Mouse (Mus musculus): ENCODE results near the gene Pola1. TPM values are rescaled to one million over a fixed set of nuclear protein-coding genes. Genes with fewer than 3 reads are reported as not detected.

Pola1 gene
- total RNA-seq, 1 experiment from 2014 or later, result 18.3 TPM

DNA sequence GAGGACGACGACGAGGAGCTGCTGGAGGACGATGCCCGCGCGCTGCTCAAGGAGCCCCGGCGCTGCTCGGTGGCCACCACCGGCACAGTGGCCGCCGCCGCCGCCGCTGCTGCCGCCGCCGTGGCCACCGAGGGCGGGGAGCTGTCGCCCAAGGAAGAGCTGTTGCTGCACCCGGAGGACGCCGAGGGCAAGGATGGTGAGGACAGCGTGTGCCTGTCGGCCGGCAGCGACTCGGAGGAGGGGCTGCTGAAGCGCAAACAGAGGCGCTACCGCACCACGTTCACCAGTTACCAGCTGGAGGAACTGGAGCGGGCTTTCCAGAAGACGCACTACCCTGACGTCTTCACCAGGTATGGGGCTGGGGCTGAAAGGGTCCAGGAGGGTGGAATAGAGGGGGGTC is 342.9 kb downstream of the Pola1 start:
- no peak for DNase-seq

DNA sequence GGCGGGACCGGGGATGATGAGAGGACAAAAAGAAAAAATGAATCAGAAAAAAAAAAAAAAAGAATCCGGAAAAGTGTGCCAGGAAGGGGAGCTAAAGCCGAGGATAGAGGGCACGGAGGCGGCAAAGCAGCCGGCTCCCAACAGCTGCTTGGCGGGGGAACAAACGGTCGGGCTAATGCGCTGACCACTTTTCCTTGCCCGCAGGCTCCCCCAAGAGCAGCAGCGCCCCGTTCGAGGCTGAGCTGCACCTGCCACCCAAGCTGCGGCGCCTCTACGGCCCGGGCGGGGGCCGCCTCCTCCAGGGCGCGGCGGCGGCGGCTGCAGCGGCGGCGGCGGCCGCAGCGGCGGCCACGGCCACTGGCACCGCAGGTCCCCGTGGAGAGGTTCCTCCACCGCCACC is 343.6 kb downstream of the Pola1 start:
- DNase-seq, result no peak

DNA sequence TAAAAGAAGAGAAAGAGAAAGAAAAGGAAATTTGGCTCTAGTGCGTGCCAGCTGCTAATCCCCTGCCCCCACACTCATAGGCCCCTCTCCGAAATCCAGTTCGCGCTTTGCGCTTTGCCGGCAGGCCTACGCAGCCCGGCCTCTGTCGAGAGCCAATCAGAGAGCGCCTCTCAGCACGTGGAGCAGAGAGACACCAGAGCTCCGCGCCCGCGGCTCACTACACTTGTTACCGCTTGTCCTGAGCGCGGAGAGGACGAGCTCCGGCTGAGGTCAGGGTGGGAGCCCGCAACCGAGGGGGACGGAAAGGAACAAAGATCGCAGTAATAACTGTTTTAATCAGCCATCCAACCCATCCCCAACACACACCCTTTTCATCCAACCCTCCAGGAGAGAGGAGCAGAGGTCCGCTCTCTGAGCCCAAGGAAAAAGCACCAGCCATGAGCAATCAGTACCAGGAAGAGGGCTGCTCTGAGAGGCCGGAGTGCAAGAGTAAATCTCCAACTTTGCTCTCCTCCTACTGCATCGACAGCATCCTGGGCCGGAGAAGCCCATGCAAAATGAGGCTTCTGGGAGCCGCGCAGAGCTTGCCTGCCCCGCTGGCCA is 345.6 kb downstream of the Pola1 start, which contains the start of gene Arx:
Gene Arx, plus strand, starts transcription at position 155 of the 603 bp plus-strand sequence.
- peak; percentile 72 for DNase-seq

DNA sequence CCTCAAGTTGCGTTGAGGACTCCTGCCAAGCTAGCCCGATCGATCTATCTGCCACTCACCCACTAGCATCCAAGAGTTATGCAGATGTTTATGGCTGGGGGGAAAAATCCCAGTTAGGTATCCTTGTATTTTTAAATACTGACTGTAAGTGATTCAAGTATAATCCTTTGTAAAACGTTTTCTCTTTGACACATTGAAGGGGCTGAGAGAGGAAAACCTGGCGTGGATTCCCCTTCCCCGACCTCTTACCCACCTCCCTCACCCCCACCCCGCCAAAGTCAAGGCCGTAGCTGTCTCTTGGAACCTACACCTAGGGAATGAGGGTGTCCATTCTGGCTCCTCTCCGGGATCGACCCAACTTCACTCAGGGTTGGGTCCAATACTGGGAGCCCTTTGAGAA is 346.9 kb downstream of the Pola1 start:
- DNase-seq, result no peak

DNA sequence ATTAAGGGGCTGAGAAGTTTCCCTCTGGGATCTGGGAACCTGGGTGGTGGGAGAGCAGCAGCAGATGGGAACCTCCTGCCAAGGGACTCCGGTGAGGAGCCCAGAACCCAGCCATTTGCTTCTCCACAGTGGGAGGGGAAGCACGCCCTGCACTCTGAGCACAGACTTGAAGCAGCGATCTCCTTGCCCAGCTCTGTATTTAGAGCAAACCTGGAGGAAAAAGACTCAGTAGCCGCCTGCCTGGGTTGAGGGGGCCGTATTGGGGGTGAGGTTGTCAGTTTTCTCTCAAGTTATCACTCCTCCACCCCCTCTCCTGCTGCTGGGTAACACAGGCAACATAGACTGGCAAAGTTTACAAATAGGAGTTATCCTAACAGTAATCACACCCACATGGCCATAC is 350.2 kb downstream of the Pola1 start:
- no peak for DNase-seq

DNA sequence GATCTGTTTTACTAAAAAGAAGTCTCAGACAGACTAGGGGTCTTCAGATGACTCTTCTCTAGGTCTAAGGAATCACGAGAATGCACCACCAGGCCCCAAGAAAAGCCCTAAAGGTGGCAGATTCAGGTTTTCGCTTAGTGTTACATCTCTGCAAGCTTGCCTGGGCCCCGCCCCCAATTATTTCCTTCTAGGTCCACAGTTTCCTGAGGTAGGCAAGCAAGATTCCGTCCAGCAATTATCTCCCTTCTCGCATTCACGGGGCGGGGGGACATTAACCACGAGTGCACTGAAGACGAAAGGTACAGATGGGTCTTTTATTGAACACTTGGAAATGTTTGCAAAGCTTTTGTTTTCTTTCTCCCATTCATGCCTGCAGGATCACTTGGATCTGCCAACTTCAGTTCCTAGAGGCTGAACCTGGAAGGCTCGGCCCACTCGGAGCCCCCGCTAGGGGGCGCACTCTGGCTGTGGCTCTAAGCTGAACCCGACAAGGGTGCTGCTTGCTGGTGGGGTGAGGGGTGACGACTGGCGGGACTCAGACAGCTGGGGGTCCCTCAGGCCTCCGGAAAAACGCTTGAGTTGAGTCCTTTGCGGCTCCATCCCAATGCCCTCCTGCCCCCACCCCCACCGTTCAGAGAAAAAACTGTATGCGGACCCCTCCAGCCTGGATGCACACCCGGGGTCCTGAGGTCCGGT is 350.8 kb downstream of the Pola1 start:
- DNase-seq, result peak; percentile 79

DNA sequence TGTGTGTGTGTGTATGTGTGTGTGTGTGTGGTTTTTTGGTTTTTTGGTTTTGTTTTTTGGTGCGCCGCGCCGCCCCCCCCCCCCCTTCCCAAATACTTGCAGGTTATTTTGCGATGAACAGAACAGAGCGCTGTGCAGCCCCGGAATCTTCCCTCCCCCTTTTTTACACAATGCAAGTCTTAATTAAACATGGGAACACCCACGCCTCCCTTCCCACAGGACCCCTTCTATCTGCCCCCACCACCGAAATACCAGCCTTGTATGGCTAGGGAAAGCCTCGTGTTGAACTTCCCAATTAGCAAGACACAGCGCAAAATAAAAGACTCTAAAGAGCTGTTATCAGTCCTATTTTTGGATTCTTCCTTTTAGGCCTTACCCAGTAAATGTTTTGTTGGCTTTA is 352.0 kb downstream of the Pola1 start:
- DNase-seq, result no peak

DNA sequence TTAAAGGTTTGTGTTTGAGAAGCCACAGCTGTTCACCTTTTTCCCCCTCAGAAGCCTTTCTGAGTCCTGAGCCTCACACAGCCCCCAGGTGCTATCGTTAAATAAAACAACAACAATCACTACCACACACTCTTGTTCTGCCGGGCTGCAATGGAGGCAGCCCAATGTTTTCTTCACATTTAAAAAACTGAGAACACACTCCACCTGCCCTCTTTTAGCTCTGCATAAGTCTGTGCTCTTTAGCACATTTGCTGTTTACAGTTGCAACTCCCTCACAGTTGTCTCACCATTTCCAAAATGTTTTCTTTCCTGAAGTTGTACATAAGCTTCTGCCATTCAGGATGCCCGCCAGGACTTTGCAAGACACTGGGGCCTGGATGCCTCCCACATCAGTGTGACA is 356.3 kb downstream of the Pola1 start:
- no peak for DNase-seq

Other genes with a start within 250 kb of the Pola1 start
- 1.0 and 1.3 TPM in 2 replicates for gene Pcyt1b, start 22.7 kb upstream of the Pola1 start, total RNA-seq (2021)
- gene Pdk3, start 200.0 kb upstream of the Pola1 start, total RNA-seq (2021), result 12.5 and 13.5 TPM in 2 replicates

Measured in adrenal gland, postnatal 14 days (tissue).